Mouse (Mus musculus) frontal cortex, postnatal 14 days (tissue): Measurements from ENCODE around the gene Ralbp1.

Experiments used
- DNase-seq, 2 experiments: peaks; one replicate each; pipeline ENCODE4 v3.0.0; 2022; ENCODE audit warnings: low spot score in 2 of 2

The Ralbp1 gene

DNA sequence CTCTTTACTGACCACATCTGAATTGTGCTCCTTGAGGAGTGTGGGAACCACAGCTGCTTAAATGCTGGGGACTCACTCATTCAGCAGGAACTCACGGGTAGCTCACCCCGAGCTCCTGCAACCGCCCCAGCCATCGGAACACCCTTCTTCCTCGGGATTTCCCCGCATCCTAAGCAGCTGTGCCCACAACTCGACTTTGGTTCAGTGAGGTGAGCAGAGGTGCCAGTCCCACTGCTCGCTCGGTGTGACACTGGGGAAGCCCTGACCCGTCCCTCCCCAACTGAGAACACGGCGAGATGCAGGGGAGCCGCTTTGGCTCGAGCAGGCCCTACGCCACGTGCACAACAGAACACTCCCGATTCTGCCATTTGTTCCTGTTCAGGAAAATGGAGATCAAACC is 35.1 kb downstream of the Ralbp1 start:
- no peak for DNase-seq

DNA sequence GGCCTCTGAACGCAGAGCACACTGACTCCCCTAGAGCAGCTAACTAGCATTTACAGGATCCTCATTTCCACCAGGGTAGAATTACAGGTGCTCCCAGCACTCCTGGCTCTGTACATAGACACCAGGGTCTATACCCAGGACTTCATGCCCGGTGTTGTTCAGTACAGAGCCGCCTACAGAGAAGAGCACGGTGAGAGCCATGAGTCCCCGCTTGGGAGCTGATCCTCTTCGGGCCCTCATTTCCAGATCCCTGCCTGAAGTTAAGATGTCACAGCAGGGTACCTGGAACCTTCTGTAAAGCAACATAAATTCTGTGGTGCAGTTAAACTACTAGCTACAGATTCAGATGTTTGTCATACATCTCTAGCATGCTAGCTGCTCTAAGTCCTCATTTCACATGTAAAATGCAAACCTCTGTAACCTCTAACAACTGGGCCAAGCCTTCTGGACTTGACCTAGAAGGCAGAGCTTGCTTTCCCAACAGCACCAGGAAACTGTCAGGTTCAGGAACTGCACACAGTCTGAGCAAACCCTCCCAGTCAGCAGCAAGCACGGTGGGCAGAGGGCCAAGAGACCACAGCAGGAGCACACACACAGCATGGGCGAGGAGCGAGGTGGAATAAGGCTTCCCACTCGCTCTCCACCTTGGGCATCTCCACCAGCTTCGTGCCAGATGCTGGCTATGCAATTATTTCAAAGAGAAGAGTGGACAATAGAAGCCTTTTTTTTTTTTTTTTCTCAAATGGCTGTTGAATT is 37.7 kb downstream of the Ralbp1 start:
- DNase-seq, result no peak

DNA sequence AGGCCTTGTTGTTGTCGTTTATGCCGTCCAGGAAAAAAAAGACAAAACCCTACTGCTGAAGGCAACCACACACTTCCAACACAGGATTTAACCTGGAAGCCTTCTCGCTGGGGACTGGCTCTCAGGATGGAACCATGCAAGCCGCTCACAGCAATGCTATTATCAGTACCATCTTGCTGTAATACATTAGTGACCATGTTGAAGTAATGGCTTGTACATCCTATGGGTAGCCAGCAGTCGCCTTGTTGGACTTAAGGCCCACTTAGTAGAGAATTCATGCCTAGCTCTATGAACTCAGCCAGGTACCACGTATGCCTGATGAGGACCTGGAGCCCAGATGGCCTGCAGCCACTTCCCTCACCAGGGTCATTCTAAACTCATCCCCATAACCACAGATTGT is 40.2 kb downstream of the Ralbp1 start:
- no peak for DNase-seq

DNA sequence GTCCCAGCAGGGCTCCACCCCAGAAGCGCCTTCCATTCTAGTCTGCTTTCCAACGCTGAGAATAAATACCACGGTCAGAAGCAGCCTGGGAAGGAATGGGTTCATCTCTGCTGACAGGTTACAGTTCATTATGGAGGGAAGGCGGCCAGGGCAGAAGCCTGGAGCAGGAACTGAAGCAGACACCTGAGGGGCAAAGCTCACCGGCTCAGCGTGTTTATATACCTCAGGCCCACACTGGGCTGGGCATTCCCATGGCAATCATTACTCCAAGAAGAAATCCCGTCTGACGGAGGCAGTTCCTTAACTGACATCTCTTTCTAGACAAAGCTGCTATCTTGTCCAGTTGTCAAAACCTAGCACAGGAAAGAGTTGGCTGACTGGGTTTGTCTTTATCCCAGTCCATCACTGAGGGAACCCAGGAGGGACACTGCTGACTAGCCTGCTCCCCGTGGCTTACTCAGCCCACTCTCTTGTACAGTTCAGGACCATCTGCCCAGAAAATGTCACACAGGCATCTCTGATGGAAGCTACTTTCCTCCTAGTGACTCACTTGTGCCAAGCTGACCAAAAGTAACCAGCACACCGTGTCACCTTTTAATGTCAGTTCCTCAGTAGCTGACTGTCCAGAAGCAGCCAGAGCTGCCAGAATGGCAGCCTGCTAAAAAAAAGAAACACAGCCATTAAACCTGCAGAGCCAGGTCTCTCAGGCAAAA is 42.8 kb downstream of the Ralbp1 start:
- no peak for DNase-seq

DNA sequence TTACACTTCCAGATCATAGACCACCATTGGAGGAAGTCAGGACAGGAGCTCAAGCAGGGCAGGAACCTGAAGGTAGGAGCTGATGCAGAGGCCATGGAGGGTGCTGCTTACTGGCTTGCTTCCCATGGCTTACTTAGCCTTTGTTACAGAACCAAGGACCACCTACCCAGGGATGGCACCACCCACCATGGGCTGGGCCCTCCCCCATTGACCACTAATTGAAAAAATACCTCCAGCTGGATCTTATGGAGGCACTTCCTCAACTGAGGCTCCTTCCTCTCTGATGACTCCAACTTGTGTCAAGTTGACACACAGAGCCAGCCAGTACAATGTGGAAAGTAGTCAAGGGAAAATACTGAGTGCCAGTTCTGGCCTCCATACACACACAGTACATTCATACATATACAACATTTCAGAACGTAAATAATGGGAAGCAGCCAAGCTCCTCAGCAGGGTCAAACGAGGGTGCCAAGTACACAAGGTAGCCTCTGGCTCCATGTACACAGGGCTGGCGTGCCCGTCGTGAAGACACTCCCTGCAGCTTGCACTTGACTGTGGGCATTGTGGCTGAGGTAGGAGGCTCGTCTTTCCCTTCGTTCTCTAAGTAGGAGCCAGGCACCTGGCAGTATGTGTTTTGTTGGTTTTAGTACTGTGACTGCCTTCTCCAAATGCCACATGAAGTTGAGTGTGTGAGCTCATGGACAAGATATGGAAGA is 45.9 kb downstream of the Ralbp1 start:
- no peak for DNase-seq

DNA sequence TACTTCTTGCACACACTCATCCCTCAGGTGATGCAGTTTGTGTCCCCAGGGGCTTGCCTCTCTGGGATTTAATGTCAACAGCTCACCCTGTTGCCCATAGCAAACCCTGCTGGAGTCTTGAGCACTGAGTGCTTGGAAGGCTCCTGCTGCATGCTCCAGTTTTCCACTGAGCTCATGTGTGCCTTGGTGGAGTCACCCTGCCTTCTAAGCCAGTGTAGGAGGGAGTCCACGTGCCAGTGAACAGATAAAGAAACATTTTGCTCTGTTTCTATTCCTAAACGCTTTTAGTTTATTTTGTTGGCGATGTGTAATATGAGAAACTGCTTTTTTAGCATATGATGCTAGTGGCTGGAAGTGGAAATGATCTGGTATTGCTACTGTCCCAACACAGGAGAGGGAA is 48.9 kb downstream of the Ralbp1 start:
- DNase-seq, result no peak

DNA sequence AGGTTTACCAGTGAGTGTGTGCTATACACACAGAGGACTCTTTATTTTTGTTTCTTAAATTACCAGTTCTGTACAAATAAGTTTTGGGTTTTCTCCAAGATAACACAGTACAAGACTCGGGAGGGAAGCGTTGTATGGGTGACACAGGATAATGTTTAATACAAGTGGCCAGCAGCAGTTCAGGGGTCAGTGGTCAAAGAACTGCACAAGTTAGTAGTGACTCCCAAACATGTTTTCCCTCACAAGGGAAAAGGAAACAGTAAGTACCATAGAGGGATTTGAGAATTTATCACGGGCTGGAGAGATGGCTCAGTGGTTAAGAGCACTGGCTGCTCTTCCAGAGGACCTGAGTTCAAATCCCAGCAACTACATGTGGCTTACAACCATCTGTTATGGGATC is 51.7 kb downstream of the Ralbp1 start:
- DNase-seq, result no peak

DNA sequence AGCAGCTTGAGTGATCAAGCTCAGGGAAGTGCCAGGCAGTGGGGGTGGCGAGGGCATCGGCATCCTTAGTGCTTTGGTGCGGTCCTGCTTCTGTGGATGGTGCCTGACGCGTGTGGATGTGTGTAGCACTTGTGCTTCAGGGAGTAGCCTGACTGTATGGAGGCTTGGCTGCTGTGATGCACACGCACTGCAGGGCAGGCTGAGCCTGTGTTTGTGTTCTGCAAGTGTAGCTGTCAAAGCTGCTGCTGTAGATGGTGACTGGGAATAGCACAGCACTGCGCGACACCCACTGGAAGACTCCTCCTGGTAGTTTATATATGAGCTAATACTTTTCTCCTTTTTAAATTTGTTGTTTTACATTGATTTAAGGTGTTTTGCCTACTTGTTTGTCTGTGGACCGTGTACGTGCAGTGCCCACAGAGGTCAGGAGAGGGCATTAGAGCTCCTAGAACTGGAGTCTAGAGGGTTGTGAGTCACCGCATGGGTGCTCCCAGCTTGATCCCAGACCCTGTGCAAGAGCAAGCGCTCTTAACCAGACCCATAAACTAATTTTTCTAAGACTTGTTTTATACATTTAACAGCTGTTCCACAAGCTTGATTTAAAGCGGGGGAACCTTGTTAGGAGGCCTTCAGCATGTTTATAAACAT is 55.3 kb downstream of the Ralbp1 start:
- DNase-seq, result no peak

DNA sequence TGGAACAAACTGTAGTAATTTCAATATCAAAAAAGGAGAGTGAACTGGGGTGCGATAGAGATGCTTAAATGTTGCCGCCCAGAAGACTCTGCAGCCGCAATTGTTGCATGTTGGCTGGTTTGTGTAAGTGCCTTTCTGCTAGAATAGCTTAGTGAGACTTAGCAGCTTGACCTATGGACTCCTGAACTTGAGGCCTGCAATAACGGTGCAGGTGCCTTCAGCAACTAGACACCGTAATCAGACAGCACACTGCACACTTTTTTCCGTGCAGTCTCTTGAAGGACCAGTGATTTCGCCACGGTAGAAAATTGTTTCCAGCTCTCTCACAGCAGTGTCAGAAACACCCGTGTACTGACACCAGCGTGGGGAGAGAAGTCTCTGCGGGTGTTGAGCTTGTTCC is 56.6 kb downstream of the Ralbp1 start:
- no peak for DNase-seq

DNA sequence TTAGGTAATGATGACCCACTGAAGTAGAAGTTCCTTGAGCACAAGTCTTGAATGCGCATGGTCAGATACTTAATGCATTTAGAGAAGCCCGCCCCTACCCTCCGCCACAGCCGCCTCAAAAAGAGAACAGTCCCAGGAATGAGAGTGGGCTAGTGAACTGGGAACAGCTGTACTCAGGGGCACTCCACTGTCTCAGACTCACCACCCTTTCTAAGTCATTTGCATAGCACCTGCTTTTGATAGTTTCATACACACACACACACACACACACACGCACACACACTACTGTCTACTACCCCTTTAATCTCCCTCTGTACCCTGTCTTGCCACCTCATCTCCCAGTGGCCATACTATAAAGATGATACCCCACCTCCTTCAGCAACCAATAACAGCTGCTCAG is 57.7 kb downstream of the Ralbp1 start:
- DNase-seq, result no peak

DNA sequence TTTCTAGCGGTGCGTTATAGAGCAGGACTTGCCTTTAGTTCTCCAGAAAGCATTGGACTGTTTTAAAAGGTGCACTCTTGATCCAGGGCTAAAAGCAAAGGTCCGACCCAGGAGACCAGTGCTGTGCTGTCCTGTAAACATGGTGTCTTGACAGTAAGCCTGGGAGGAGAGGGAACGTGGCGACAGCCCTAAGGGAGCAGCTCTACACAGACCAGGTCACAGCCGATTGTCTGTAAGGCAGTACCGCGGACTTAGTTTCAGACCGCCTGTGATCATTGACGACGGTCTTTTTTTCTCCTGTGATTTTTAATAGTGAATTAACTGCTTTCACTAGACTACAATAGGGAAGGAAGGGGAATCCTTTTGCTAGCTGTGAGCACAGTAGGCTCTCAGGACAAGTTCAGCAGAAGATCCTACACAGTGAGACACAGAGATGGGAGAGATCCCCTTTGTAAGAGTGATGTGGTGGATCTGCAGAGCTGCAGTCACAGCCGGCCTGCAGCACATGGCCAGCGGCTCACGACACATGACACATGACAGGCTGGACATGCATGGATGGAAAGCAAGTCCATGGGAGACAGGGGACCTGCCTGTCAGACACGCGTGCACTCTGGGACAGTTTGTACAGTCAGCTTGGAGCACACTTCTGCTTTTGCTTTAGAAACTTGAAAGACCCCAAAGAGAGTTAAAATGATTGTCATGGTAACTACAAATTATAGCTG is 58.3 kb downstream of the Ralbp1 start:
- no peak for DNase-seq

DNA sequence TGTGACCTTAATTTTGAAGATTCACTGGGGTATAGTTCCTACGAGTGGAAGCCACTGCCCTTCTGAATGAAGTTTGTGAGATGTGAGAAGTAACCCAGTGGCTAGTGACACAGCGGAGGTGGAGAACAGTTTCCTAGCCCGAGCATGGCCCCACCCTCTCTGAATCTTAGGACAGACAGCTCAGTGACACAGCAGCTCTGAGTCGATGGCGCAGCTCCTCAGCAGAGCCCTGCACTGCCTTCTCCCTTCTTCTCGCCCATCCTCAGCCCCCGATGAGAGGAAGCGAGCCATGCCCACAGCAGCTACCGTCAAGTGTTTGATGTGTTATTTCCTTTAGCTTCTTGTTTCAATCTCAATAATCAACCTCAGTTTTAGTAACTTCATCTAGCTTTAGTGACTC is 59.3 kb downstream of the Ralbp1 start:
- DNase-seq, result no peak

DNA sequence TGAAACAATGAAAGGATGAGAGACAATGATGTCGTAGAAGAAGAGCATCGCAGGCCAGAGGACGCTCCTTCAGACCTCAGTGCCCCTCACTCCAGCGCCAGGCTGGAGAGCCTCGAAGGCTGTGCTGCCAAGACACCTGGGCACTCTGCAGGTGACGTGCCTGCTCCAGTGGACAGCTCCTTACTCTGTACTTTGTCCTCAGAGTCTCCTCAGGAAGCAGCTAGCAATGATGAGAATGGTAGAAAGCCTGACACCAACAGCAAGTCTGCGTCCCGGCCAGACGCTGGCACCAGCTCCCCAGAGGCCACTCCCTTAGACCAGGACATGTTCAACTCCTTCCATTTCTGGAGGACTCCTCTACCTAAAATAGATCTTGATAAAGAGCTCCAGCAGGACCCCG is 61.4 kb downstream of the Ralbp1 start:
- no peak for DNase-seq

DNA sequence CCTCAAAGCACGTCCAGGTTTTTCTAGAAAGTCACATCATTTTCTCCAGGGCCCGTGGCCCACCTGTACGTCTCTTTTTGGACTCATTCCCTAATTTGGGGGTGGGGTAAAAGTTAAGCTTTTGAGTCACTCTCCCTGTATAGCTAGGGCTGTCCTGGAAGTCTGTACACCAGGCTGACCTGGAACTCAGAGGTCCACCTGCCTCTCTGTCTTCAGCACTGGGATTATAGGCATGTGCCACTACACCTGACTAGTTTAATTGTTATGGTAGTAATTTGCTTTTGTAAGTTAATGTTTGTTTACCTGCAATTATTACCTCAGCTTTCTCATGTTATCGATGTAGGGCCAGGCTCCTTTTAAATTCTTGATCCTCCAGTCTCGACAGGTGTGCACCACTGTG is 63.2 kb downstream of the Ralbp1 start:
- no peak for DNase-seq

DNA sequence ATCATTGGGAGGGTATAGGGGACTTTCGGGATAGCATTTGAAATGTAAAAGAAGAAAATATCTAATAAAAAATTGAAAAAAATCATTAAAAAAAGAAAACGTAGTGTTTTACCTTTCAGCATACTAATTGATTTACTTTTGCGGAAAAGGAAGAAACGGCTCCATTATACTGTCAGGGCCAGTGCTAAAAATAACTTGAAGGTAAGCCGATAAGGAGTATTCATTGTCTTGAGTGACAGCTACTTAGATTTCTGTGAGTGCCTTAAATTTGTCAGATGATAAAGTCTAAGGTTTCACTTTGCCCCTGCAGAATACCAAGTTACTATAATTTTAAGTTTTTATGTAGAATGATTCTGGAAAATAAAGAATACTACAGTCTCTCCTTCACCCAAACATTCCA is 65.4 kb downstream of the Ralbp1 start:
- no peak for DNase-seq

DNA sequence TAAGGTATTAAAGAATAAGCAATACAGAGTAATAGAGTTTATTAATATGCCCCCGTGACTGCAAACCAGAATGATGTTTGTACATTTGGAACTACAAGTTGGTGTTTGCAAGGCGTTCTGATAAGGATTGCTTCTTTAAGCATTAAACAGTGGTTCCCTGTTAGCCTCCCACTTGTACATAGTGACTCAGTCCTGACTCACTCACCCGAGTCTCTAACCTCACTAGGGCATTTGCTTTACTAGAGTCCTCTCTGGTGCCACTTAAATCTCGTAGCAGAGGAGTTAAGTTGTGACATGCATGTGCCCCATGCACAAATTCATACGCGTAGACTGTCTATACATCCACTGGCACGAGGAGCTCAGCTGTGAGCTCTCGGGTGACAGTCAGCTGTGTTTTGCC is 71.8 kb downstream of the Ralbp1 start:
- no peak for DNase-seq

DNA sequence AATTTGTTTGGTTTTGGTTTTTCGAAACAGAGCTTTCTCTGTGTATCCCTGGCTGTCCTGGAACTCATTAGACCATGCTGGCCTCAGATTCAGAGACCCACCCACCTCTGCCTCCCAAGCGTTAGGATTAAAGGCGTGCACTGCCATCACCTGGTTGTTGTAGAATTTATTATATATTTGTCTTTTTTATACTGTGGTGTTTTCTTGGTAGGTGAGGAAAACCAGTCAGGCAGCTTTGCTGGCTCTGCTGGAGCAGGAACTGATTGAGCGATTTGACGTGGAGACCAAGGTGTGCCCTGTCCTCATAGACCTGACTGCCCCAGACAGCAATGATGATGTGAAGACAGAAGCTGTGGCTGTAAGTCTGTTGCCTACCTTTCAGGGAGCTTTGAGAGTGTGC is 74.6 kb downstream of the Ralbp1 start:
- no peak for DNase-seq

DNA sequence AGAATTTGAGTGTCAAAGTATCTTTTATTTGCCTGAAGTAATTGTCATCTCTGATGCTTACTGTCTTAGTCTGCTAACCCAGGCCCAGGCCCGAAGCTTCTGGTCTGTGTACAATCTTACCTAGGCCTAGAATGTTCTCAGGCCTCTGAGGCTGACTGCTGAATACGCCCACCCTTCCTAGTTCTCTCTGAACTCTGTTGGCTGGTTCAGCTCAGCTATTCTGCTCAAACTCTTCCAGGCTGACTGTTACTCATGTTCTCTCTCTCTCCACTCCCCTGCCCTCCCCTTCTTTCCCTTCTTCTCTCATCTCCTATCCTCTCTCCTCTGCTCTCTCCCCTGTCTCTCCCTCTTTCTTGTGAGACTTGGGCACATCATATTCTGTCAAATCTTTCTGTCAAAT is 79.2 kb downstream of the Ralbp1 start:
- no peak for DNase-seq

DNA sequence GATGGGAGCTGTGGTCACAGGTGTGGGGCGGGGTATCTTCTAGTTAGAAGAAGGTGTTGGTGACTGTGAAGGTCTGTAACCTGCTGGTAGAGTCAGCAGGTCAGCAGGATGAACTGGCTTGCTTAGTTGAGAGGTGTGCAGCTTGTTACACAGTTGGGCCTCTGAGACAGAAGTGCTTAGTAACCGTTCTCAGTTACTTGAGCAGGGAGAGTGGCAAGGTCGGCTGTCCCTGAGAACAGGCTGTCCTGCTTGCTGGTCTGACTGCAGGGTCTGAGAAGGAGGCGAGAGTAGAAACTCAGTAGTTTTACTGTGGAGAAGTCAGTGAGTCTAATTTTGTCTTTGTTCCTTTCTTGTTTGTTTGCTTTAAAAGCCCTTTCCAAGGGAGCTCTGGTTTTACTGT is 79.6 kb downstream of the Ralbp1 start:
- no peak for DNase-seq

DNA sequence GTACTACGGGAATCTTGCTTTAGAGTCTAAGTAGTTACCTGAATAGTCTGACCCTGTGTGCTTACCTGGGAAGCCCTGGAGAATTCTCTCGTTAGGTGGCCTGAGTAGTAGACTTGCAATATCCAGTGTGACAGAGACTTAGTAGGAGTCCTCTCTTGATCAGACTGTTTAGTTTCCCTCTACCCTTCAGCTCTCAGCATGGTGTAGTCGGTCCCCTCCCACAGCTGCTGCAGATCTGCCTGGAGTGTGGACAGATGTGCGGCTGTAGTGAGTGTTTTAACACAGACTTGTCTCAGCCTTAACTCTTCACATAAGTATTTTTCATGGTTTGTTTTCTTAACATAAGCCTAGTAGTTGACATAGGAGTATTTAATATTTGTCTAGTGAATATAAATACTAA is 83.6 kb downstream of the Ralbp1 start:
- DNase-seq, result no peak

DNA sequence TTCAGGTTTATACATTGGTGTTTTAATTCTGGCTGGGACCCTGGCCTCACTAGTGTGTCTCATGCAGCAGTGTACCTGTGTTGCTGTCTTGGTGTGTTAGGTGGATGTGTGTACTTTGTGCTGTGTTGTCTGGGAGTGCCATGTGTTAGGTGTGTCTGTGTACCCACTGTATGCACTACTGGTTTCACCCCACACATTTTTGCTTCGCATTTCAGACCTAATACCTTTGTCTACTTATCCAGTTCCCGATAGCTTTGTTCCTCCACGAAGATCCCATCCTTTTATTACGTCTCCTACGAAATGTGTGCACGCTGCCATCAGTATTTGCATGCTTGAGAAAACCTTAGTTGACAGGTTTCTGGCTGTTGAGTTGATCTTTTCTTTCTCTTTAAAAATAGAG is 85.1 kb downstream of the Ralbp1 start:
- DNase-seq, result no peak

DNA sequence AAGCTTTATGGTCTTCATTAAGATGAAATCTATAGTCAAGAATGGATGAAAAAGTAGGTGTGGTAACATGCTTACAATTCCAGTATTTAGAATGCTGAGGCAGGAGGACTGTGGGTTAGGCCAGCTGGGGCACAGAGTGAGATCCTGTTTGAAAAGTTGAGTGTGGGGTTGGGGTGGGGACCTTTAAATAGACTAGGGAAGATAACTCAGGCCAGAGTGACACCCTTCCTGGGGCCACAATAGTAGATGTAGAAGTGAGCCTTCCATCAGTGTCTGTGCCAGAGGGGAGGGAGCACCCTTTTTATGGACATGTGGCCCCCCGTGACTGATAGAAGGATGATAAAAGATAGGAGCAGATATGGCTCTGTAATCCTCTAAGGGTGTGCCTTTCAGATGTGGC is 86.2 kb downstream of the Ralbp1 start:
- DNase-seq, result no peak
